Comparison of ENCODE assay signal across 9 mouse cellular contexts in genomic region chr2:180786732-180787131, GRCm38 (mm10). TPM values are rescaled to one million over a fixed set of nuclear protein-coding genes. Genes with fewer than 3 reads are reported as not detected.
DNase-seq lines count a peak whose midpoint lies in the region; ATAC-seq and TF ChIP-seq lines count a peak whose summit lies in the region.
"Had no signal": no experiment of that assay in that cellular context is flagged by ENCODE, and none has a peak within 500 bp of the region (broad histone marks: within the 10 kb centered on the region; RNA-seq: fewer than 3 reads in every experiment).

No protein-coding gene starts in this region.

- no peaks in the 10 kb centered on the region for H3K9me3 ChIP-seq in intestine, embryonic 16.5 days (ENCODE audit: control insufficient read depth, low read length)
- H3K9me3 ChIP-seq: embryonic facial prominence, embryonic 15.5 days had no signal

- no peak overlapping the region for H3K4me3 ChIP-seq in spleen, adult 2 months (ENCODE audit: extremely low read depth, insufficient read depth, insufficient read length)
- H3K4me3 ChIP-seq in intestine, embryonic 16.5 days (ENCODE audit: low read length), result no peak overlapping the region
- H3K4me3 ChIP-seq: embryonic facial prominence, embryonic 15.5 days had no signal

- DNase-seq in heart, postnatal 14 days, result peak; percentile 24 to 53
- DNase-seq in heart, postnatal 25 days (ENCODE audit: low spot score), result no peak
- DNase-seq in spleen, adult 2 months (ENCODE audit: low read depth in 1 of 2, low spot score in 2 of 2), result peak; percentile 19 to 24
- DNase-seq in spleen, postnatal 14 days (ENCODE audit: low spot score in 2 of 2), result no peak
- DNase-seq in adipocyte (ENCODE audit: low spot score), result peak; percentile 60
- DNase-seq in heart, postnatal 4 days, result peak; percentile 51
- peak; percentile 67 for DNase-seq in naive thymus-derived CD4-positive, alpha-beta T cell, adult 2 months (ENCODE audit: low read depth)

- intact Hi-C loops in heart, postnatal 14 days (cut with DNase I), result loop anchor here (5.0 kb wide), 1 partner anchor 111 kb away; no protein-coding TSS in a partner anchor
- intact Hi-C loops in heart, postnatal 25 days (cut with DNase I), result no loop called here

- TF ChIP-seq POLR2A in spleen, adult 2 months (IDR thresholded peaks at IDR 0.05; ENCODE audit: low read depth, low read length), result no peak

- H3K36me3 ChIP-seq in spleen, adult 2 months (ENCODE audit: control insufficient read depth, insufficient read depth, low read length), result no peaks in the 10 kb centered on the region
- no peaks in the 10 kb centered on the region for H3K36me3 ChIP-seq in intestine, embryonic 16.5 days (ENCODE audit: control insufficient read depth, insufficient read depth, low read length)
- H3K36me3 ChIP-seq: embryonic facial prominence, embryonic 15.5 days had no signal

- H3K4me2 ChIP-seq in intestine, embryonic 16.5 days (ENCODE audit: low read depth, low read length), result no peak overlapping the region
- H3K4me2 ChIP-seq: embryonic facial prominence, embryonic 15.5 days had no signal

- no peak overlapping the region for H3K9ac ChIP-seq in intestine, embryonic 16.5 days (ENCODE audit: low read depth, low read length)
- H3K9ac ChIP-seq: embryonic facial prominence, embryonic 15.5 days had no signal

- peak; percentile 37; the same call in 1 of the 2 replicates for TF ChIP-seq CTCF in spleen, adult 2 months (IDR thresholded peaks at IDR 0.05; ENCODE audit: extremely low read depth, insufficient read depth, insufficient read length, insufficient replicate concordance)

- H3K4me1 ChIP-seq in spleen, adult 2 months (ENCODE audit: control insufficient read depth, insufficient read depth, insufficient read length), result no peaks in the 10 kb centered on the region
- H3K4me1 ChIP-seq in intestine, embryonic 16.5 days (ENCODE audit: control insufficient read depth, insufficient read depth, low read length), result no peaks in the 10 kb centered on the region

- H3K27ac ChIP-seq in spleen, adult 2 months (ENCODE audit: insufficient read depth, low read length), result no peak overlapping the region
- no peak overlapping the region for H3K27ac ChIP-seq in intestine, embryonic 16.5 days (ENCODE audit: low read length)
- H3K27ac ChIP-seq: embryonic facial prominence, embryonic 15.5 days had no signal

- no peaks in the 10 kb centered on the region for H3K27me3 ChIP-seq in spleen, adult 2 months (ENCODE audit: control insufficient read depth, insufficient read depth, low read length)
- no peaks in the 10 kb centered on the region; the same call in 1 of the 2 replicates for H3K27me3 ChIP-seq in intestine, embryonic 16.5 days (replicated peaks; ENCODE audit: control insufficient read depth, insufficient read depth, low read length)

- no peak for ATAC-seq in intestine, embryonic 16.5 days

RNA-seq across cellular contexts. Expression of gene Bhlhe23, which starts 10.0 kb away (rescaled TPM):
- total RNA-seq in heart, postnatal 14 days (2021), result not detected
- total RNA-seq in heart, postnatal 25 days (2021), result not detected
- polyA plus RNA-seq in spleen, adult 2 months (2012; rRNA removed), result not detected in 2 replicates
- total RNA-seq in heart, postnatal 4 days (2021), result not detected
- polyA plus RNA-seq in intestine, embryonic 16.5 days (2015; fragmentation: Nextera tagmentation; extraction: Ambion mirVana), result not detected in 2 replicates
- polyA plus RNA-seq: embryonic facial prominence, embryonic 15.5 days had no signal

Comparison
In these comparisons a context has a peak if more than half of its experiments do, and no peak if none do; other contexts are left out.
1. DNase-seq: peak in heart, postnatal 14 days (2 of 2), spleen, adult 2 months (2 of 2), adipocyte (single experiment), heart, postnatal 4 days (single experiment) and naive thymus-derived CD4-positive, alpha-beta T cell, adult 2 months (single experiment); none in heart, postnatal 25 days (single experiment) and spleen, postnatal 14 days (0 of 2).